Mouse (Mus musculus): ENCODE measurements at regions not wholly inside any gene's neighbourhood (a gene's known extent, or its start where the extent isn't known, plus 50 kb on each side); places are given as distances from the start of the nearest gene placed in this dataset.

DNA sequence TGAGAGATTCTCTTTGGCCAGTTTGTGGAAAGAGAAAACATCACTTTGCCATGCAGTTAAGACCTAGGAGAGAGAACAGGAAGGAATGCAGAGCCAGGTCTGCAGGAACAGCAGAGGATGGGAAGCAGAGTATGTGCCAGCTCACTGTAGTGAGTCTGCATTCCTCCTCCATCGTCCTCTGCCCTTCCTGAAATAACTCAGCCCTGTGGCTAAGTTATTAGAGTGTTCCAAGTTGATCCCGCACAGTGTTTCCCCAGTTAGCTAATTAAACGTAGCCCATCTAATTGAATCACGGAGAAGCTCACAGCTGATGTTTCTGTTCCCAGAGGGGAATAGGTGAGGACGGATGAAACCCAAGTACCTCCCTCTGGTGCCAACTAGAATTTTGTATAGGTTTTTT is 142.3 kb upstream of the Rack1 start:
- Histone ChIP-seq H3K36me3 (ENCODE audit: insufficient read depth) (no peaks in the 10 kb centered on the region), H3K4me2 (ENCODE audit: low read depth) (no peak overlapping the region), H3K27me3 (ENCODE audit: insufficient read depth, low read length) (no peaks in the 10 kb centered on the region), H3K9me3 (ENCODE audit: low read length) (no peaks in the 10 kb centered on the region), H3K27ac (ENCODE audit: low read depth, low read length) (no peak overlapping the region), H3K4me3 (ENCODE audit: low read depth, low read length) (no peak overlapping the region), H3K4me1 (ENCODE audit: insufficient read depth) (no peaks in the 10 kb centered on the region), H3K9ac (no peak overlapping the region)
- WGBS, result 23% methylated on average over 5 of the region's 5 CpGs
- ATAC-seq (no peak), DNase-seq (no peak)
- no peak for TF ChIP-seq CTCF (IDR thresholded peaks at IDR 0.05; ENCODE audit: low read depth)

DNA sequence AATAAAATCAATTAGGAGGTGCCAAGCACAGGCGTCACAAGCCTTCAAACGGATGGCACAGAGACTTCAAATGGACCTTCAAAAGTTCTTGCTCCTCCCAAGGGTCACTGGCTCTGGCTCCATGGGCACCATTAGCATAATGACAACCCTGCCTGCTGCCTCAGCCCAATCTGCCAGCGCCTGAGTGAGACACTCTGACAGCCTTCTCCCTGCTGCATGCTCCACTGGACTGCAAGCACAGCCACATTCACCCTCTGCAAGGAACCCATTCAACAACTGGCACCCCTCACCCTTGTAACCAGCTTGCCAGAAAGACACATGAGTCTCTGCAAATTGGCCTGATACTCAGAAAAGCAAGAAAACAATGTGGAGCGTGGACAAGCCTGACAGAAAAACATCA is 138.5 kb upstream of the Rack1 start:
- Histone ChIP-seq H3K36me3 (ENCODE audit: insufficient read depth) (no peaks in the 10 kb centered on the region), H3K4me2 (ENCODE audit: low read depth) (no peak overlapping the region), H3K9ac (no peak overlapping the region), H3K4me1 (ENCODE audit: insufficient read depth) (no peaks in the 10 kb centered on the region), H3K27ac (ENCODE audit: low read depth, low read length) (no peak overlapping the region), H3K4me3 (ENCODE audit: low read depth, low read length) (no peak overlapping the region), H3K27me3 (ENCODE audit: insufficient read depth, low read length) (no peaks in the 10 kb centered on the region), H3K9me3 (ENCODE audit: low read length) (no peaks in the 10 kb centered on the region)
- DNase-seq (no peak), ATAC-seq (peak; percentile 48; the same call in 1 of the 2 replicates)
- WGBS, result 45% methylated on average over 4 of the region's 4 CpGs
- no peak for TF ChIP-seq CTCF (IDR thresholded peaks at IDR 0.05; ENCODE audit: low read depth)

DNA sequence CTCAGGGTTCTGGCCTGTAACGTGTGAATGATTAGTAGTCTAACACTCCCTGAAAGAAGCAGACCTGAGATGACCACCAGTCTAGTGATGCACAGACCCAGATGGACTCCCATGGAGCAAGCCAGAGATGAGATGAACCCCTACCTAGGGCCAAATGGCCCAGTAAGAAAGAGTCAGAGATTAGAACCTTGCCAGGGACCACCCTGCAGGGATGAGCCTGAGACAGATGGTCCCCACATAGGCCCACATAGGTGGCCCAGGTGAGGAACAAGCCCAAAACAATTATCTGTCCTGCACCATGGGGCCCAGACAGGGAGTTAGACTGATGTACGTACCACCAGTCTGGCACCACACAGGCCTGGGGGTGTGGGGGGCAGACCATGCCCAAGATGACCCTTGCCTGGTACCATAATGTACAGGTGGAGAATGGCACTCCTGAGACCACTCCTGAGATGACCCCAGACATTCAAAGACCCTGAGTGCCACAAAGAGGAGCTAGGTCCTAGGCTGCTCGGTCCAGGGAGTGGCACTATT is 115.3 kb upstream of the Rack1 start:
- no peak overlapping the region for H3K9ac ChIP-seq
- TF ChIP-seq CTCF (IDR thresholded peaks at IDR 0.05; ENCODE audit: low read depth), result no peak
- WGBS, result 88% methylated on average over 3 of the region's 3 CpGs

DNA sequence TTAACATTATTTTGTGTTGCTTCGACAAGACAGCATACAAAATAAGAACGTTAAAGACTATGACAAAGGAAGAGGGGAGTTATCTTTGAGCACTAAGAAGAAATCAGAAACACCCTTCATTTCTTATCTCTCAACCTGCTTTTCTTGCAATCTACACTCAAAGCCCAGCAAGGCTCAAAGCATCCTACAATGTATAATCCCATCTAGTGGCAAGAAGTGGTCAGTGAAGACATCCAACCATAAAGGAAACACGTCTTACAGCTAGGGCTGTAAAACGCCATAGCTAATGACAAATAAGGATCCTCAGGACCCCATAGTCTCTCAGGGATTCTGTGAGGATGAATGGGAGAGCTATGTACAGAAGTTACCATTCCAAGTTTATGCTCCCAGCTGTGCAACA is 110.1 kb upstream of the Rack1 start:
- H3K27me3 ChIP-seq (ENCODE audit: insufficient read depth, low read length), result no peaks in the 10 kb centered on the region
- H3K4me3 ChIP-seq (ENCODE audit: low read depth, low read length), result no peak overlapping the region
- no peak overlapping the region for H3K4me2 ChIP-seq (ENCODE audit: low read depth)
- TF ChIP-seq CTCF (IDR thresholded peaks at IDR 0.05; ENCODE audit: low read depth), result peak; percentile 48
- H3K36me3 ChIP-seq (ENCODE audit: insufficient read depth), result no peaks in the 10 kb centered on the region
- 82% methylated on average over 4 of the region's 4 CpGs for WGBS
- DNase-seq, result peak; percentile 3
- no peak for ATAC-seq
- H3K4me1 ChIP-seq (ENCODE audit: insufficient read depth), result no peaks in the 10 kb centered on the region
- H3K27ac ChIP-seq (ENCODE audit: low read depth, low read length), result no peak overlapping the region
- H3K9ac ChIP-seq, result no peak overlapping the region
- no peaks in the 10 kb centered on the region for H3K9me3 ChIP-seq (ENCODE audit: low read length)

More for the DNA sequence above, 115.3 kb upstream of the Rack1 start:
- ATAC-seq, result no peak
- Histone ChIP-seq H3K27me3 (ENCODE audit: insufficient read depth, low read length) (no peaks in the 10 kb centered on the region), H3K4me1 (ENCODE audit: insufficient read depth) (no peaks in the 10 kb centered on the region), H3K36me3 (ENCODE audit: insufficient read depth) (no peaks in the 10 kb centered on the region), H3K9me3 (ENCODE audit: low read length) (no peaks in the 10 kb centered on the region), H3K27ac (ENCODE audit: low read depth, low read length) (no peak overlapping the region), H3K4me2 (ENCODE audit: low read depth) (no peak overlapping the region), H3K4me3 (ENCODE audit: low read depth, low read length) (no peak overlapping the region)
- no peak for DNase-seq

DNA sequence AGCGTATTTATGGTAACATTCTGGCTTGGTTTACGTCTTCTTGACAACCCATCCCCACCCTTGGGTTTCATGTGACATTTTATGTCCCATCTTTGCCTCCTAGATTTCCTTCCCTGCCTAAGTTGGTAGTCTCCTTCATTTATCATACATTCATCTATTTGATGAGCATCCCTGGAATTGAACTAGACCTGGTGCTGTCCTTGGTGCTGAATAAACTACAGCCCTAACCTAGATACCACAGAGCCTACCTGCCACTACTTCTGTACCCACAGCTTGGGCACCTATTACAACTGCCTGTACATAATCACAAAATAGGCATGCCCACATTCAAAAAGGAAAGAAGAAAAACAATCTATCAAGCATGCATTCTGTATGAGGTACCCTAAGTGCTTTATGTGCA is 103.8 kb upstream of the Rack1 start:
- no peaks in the 10 kb centered on the region for H3K4me1 ChIP-seq (ENCODE audit: insufficient read depth)
- no peak overlapping the region for H3K27ac ChIP-seq (ENCODE audit: low read depth, low read length)
- H3K4me2 ChIP-seq (ENCODE audit: low read depth), result no peak overlapping the region
- WGBS, result 79% methylated on average over 2 of the region's 2 CpGs
- DNase-seq (no peak), ATAC-seq (no peak)
- H3K9me3 ChIP-seq (ENCODE audit: low read length), result no peaks in the 10 kb centered on the region
- H3K9ac ChIP-seq, result no peak overlapping the region
- no peaks in the 10 kb centered on the region for H3K36me3 ChIP-seq (ENCODE audit: insufficient read depth)
- H3K27me3 ChIP-seq (ENCODE audit: insufficient read depth, low read length), result no peaks in the 10 kb centered on the region
- H3K4me3 ChIP-seq (ENCODE audit: low read depth, low read length), result no peak overlapping the region
- no peak for TF ChIP-seq CTCF (IDR thresholded peaks at IDR 0.05; ENCODE audit: low read depth)

DNA sequence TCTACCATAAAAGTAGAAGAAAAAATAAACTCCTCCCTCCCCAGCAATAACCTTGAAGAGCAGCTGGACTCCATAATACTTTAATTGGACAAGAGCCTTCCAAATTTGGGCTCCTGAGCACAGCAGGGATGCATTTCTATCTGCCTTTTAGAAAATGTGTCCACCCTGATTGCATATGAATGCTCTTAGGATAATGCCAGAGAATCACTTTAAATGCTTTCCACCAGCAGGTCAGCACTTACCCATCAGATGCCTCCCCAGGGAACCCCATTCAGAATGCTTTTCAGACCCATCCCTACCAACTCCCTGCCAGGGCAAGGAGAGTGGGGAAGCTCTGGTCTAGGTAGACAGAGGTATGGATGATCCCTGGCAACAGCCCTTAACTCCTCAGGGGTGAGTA is 102.9 kb upstream of the Rack1 start:
- ATAC-seq, result no peak

DNA sequence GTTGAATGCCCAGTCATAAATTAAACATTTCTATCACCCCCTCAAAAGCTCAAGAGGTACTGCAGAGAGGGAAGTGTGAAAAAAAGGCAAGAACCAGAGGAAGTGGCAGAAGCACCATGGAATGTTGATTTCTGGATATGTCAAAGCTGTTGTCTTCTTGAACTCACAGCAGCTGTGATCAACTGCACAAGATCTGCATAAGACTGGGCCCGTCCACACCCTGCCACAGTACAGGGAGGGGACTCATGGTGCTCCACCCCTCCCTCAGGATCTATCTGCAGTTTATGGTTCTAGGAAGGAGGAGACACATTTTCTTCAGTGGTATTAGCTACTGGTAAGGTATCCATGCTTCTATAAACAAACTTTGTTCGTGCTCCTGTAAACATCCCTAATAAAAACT is 92.9 kb upstream of the Rack1 start:
- Histone ChIP-seq H3K27ac (ENCODE audit: low read depth, low read length) (no peak overlapping the region), H3K4me1 (ENCODE audit: insufficient read depth) (no peaks in the 10 kb centered on the region), H3K9me3 (ENCODE audit: low read length) (no peaks in the 10 kb centered on the region), H3K36me3 (ENCODE audit: insufficient read depth) (no peaks in the 10 kb centered on the region), H3K27me3 (ENCODE audit: insufficient read depth, low read length) (no peaks in the 10 kb centered on the region), H3K4me2 (ENCODE audit: low read depth) (no peak overlapping the region), H3K9ac (no peak overlapping the region), H3K4me3 (ENCODE audit: low read depth, low read length) (no peak overlapping the region)
- 81% methylated on average over 2 of the region's 2 CpGs for WGBS
- DNase-seq, result no peak
- no peak for ATAC-seq
- TF ChIP-seq CTCF (IDR thresholded peaks at IDR 0.05; ENCODE audit: low read depth), result no peak

More for the DNA sequence above, 102.9 kb upstream of the Rack1 start:
- H3K4me3 ChIP-seq (ENCODE audit: low read depth, low read length), result no peak overlapping the region
- H3K4me2 ChIP-seq (ENCODE audit: low read depth), result no peak overlapping the region
- H3K9me3 ChIP-seq (ENCODE audit: low read length), result no peaks in the 10 kb centered on the region
- no peak overlapping the region for H3K27ac ChIP-seq (ENCODE audit: low read depth, low read length)
- no peaks in the 10 kb centered on the region for H3K36me3 ChIP-seq (ENCODE audit: insufficient read depth)
- no peak for DNase-seq
- no peaks in the 10 kb centered on the region for H3K4me1 ChIP-seq (ENCODE audit: insufficient read depth)
- TF ChIP-seq CTCF (IDR thresholded peaks at IDR 0.05; ENCODE audit: low read depth), result no peak
- no peak overlapping the region for H3K9ac ChIP-seq
- H3K27me3 ChIP-seq (ENCODE audit: insufficient read depth, low read length), result no peaks in the 10 kb centered on the region

DNA sequence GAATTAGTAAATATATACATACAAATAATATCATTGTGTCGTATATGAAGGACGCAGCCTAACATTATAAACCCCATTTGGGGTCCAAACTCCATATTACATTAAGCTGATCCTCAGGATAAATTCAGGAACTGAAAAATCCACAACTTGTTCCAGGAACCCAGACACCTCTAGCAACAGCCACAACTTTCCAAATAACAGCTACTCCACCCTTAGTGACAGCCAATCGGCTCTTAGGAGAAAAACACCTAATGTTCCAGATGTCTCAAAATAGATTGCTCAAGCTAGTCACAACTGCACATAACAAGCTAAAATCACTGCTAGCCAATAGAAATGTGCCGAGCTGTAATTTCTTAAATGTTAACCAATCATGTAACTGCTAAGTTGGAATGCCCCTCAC is 89.2 kb upstream of the Rack1 start:
- H3K4me2 ChIP-seq (ENCODE audit: low read depth), result no peak overlapping the region
- no peaks in the 10 kb centered on the region for H3K9me3 ChIP-seq (ENCODE audit: low read length)
- ATAC-seq, result no peak
- H3K27ac ChIP-seq (ENCODE audit: low read depth, low read length), result no peak overlapping the region
- H3K36me3 ChIP-seq (ENCODE audit: insufficient read depth), result no peaks in the 10 kb centered on the region
- DNase-seq, result no peak
- H3K27me3 ChIP-seq (ENCODE audit: insufficient read depth, low read length), result no peaks in the 10 kb centered on the region
- WGBS, result 96% methylated on average over 4 of the region's 4 CpGs
- no peak for TF ChIP-seq CTCF (IDR thresholded peaks at IDR 0.05; ENCODE audit: low read depth)
- no peaks in the 10 kb centered on the region for H3K4me1 ChIP-seq (ENCODE audit: insufficient read depth)
- no peak overlapping the region for H3K4me3 ChIP-seq (ENCODE audit: low read depth, low read length)
- H3K9ac ChIP-seq, result no peak overlapping the region
